Mouse (Mus musculus) E14TG2a.4 (cell line): ENCODE data around the gene Cldnd1.

ENCODE experiments used
- CTCF ChIP-seq: conservative IDR thresholded peaks from 2 replicates; pipeline ENCODE4 v1.5.1; 2014; ENCODE audit warnings: low read length
- NANOG ChIP-seq: IDR thresholded peaks from 2 replicates; pipeline ENCODE4 v1.6.1; 2014; ENCODE audit warnings: borderline replicate concordance, low read length, mixed read lengths
- POU5F1 ChIP-seq: IDR thresholded peaks from 2 replicates; pipeline ENCODE4 v1.6.1; 2014; ENCODE audit warnings: low read length, borderline replicate concordance

DNA sequence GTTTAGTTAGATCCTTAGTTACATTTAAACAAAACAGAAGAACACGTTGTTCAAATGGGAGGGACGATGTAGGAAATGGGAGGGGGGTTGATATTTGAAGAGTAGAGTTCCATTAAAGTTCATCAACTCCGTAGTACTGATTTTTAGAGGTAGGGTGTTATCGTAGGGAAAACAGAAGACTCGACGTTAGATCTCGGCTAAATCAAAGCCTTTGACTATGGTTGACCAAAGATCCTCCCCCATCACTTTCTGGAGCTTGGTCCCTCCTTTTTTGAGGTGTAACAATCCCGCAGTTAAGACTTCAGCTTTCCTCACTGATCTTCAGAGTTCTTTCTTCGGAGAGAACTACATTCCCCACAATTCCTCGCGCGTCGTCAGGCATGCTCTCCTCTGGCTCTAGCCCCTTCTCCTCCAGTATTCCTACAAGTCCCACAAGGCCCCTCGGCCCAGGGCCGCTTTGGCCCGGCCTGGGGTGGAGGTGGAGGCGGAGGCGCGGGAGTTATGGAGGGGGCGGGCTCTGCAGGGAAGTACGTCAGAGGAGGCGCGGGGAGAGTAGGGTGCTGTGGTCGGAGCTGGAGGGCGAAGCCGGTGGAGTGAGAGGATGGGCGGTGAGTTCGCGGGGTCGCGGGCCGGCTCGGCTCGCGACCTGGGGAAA is at the start of gene Cldnd1:
- TF ChIP-seq CTCF (no peak), POU5F1 (no peak), NANOG (no peak)
